Mouse (Mus musculus): Measurements from ENCODE around the gene Tmppe.
A peak's percentile ranks its signal among the peaks of the same experiment; 100 is the strongest.

Gene Tmppe

DNA sequence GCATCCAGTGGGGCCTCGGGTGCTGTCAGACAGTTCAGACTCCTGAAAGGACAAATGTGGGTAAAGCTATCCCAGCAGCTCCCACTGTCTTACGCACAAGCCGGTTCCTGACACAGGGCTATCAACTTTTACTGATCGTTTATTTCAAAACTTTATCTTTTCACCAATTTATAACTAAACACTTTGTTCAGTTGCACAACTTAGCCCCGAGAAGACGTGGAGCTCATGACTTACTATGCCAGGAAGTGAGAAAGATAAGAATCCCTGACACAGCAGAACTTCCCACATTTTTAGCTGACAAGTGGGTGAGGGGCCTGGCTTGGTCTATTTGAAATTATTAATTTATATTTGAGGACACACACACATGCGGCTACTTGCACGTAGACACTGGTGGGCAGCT lies 6.2 kb upstream of the Tmppe start:
- DNase-seq (ENCODE audit: low spot score in 2 of 2) = no peak

- no peak for DNase-seq (ENCODE audit: low spot score in 2 of 2)
Observed at GRCm38 (mm10) chr9:114395258-114395657, 5.6 kb upstream of the Tmppe start.

- no peak for DNase-seq (ENCODE audit: low spot score in 2 of 2)
Observed at GRCm38 (mm10) chr9:114399680-114400079, 1.2 kb upstream of the Tmppe start.

DNA sequence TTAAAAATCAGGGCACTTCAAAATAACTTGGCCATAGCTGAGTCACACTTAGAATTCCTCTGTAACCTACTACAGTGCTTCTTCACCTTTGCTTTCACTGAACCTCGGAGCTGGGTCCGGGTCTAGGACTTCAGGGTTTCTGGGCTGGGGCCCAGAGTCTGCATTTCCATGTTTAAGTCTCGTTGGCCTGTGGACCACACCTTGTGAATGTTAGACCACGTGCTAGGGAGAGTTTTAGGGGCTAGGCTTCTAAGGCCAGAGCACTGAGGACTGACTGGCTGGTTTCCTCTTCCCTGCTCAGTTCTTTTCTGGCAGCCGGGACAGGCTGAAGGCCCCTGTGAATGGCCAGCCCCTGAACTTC lies 337 bp upstream of the Tmppe start:
- DNase-seq (ENCODE audit: low spot score in 2 of 2) = no peak

DNA sequence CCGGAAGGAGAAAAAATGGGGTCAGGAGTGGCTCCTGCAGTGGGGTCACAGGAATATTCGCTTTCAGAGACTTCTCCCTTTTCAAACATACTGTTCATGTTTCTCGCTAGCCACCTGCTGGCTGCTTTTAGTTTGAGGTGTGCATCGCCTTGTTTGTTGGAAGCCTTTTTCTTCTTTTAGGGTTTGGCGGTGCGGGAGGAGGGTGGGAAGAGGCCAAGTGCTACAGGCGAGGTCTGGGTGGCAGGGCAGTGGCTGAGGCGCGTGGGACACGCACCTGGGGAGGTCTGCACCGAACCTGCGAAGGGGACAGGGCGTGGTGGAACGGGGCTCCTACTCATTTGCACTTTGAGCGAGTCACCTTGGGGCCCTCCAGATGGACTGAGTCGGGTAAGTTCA lies 778 bp downstream of the Tmppe start:
- DNase-seq (ENCODE audit: low spot score in 2 of 2) = peak in 1 of 2 experiments; percentile 10

DNA sequence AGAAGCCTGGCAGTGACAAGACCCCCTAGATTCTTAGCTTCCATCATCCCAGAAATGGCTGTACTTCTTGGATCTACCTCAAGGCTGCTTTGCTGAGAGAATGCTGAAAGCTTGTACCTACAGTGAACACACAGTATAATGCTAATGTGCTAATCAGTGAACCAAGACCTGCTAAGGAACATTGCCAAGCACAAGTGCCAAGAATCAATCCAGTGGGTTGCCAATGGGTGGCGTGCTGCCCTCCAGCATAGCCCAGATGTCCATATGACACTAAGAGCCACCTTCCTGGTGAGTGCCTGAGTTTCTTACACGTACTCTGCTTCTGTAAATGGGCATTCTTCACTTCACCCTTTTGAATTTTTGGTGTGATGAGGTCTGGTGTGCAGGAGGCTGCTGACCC lies 6.8 kb downstream of the Tmppe start:
- no peak for DNase-seq (ENCODE audit: low spot score in 2 of 2)

DNA sequence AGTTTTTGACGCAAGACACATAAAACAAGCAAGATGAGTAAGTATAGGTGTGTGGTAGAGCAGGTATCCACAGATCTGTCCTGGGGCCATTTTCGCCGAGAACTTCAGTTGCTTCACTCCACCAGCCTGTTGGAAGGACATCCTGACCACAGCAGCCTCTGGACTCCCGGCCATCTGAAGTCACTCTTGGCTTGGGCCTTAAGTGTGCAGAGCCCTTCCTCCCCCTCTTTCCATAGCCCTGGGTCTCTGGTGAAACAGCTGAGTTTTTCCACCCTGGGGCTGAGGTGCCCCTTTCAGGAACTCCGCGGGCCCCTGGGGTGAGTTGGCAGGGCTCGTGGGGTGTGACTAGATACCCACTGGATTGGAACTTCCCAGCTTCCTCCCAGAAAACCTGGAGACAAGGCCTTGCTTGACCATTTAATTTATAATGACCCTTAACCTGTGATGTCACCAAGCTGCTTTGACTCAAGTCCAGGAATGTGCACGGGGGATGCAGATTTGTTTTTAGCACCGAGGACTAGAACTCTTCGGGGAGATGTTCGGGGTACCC lies 9.5 kb downstream of the Tmppe start:
- no peak for DNase-seq (ENCODE audit: low spot score in 2 of 2)

DNA sequence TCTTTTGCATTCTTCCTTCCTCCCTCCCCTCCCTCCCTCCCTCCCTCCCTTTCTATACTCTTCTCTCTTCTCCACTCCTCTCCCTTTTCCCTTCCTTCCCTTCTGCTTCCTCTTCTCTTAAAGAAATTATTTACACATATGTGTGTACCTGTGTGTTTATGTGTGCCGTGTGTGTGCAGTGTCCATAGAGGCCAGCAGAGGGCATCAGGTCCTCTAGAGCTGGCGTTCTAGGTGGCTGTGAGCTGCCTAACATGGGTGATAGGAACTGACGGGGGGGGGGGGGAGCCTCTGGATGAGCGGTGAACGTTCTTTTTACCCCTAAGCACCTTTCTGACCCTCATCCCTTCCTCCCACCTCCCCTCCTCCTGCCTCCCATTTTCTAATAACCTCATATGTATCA lies 10.4 kb downstream of the Tmppe start:
- DNase-seq (ENCODE audit: low spot score in 2 of 2) = no peak

- DNase-seq (ENCODE audit: low spot score in 2 of 2) = no peak
Observed at GRCm38 (mm10) chr9:114412406-114412805, 11.5 kb downstream of the Tmppe start.

DNA sequence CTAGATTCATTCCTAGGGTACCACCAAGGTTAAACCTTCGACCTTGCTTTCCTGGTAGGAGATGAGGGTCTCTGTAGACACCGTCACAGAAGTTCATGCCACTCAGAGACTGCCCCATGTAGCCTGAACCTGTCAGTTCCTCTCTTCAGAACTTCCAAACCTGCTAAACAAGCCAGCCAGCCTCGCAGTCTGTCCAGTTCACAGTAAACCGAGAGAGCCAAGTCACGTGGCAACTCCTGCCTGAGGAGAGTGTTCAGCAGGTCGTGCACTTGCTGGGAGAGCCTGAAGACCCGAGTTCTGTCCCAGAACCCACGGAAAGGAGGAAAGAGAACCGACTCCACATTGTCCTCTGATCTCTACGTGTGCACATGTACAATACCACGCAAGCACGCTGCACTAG lies 13.0 kb downstream of the Tmppe start:
- no peak for DNase-seq (ENCODE audit: low spot score in 2 of 2)

GRCm38 (mm10) chr9:114415701-114416100 lies 14.8 kb downstream of the Tmppe start:
- DNase-seq (ENCODE audit: low spot score in 2 of 2) = peak in 1 of 2 experiments; percentile 24

- no peak for DNase-seq (ENCODE audit: low spot score in 2 of 2)
Observed at GRCm38 (mm10) chr9:114416646-114417517, 16.0 kb downstream of the Tmppe start.

DNA sequence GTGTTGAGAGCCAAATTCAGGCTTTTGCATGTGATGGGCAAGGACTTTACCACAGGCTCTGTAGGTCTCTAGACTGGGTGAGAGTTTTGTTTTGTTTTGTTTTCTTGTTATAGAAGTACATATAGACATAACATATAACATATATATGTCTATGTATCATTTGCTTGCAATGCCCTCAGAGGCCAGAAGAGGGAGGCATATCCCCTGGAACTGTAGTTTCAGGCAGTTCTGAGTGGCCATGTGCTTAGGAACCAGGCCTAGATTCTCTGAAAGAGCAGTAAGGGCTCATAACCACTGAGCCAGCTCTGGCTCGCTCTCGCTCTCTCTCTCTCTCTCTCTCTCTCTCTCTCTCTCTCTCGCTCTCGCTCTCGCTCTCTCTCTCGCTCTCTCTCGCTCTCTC lies 17.3 kb downstream of the Tmppe start:
- DNase-seq (ENCODE audit: low spot score in 2 of 2) = no peak

DNA sequence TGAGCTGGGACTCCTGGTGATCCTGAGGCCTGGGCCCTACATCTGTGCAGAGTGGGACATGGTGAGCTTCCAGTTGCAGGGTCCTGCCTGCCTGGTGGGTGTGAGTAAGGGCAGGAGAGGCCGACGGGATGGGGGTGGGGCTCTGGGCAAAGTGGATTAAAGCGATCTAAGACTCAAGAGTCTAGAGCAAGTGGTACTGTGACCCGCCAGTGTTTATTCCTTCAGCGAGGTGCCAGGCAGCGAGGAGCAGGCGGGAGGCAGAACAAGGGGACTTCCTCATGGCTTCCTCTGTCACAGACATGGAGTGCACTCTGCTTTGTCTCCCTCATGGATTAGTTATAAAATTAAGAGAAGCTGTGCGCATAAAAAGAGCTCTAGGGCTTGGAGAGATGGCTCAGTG lies 19.5 kb downstream of the Tmppe start:
- DNase-seq (ENCODE audit: low spot score in 2 of 2) = no peak

GRCm38 (mm10) chr9:114421045-114421444 lies 20.1 kb downstream of the Tmppe start:
- no peak for DNase-seq (ENCODE audit: low spot score in 2 of 2)

DNA sequence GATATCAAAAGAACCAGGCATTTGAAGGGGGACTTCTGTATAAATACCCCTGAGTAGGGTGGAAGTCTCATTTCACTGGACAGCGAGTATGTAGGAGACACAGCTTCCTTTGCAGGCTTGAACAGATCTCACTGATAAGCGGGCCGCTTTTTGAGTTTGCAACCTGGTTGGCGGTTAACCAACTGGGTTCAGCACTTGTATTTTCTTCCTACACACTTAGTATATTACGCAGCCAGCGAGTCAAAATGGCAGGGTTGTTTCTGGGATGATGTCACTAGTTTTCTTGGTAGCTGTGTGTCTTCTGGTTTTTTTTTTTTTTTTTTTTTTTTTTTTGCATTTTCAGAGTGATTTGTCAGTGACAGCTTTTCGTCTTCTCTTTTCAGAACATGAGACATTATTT lies 20.9 kb downstream of the Tmppe start:
- no peak for DNase-seq (ENCODE audit: low spot score in 2 of 2)

DNA sequence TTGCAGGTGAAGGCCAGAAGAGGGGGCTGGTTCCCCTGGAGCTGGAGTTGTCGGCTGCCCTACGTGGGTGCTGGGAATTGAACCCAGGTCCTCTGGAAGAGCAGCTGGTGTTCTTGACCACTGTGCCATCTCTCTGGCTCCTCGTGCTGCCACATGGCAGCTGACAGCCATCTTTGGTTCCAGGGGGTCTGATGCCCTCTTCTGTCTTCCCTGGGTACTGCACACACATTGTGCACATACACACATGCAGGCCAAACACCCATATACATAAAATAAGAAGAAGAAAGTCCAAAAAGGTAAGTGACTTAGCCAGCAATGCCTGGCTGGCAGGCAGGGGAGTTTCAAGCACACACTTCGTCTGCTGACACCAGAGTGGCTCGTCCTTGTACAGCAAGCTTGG lies 24.7 kb downstream of the Tmppe start:
- DNase-seq (ENCODE audit: low spot score in 2 of 2) = no peak

GRCm38 (mm10) chr9:114426201-114426600 lies 25.3 kb downstream of the Tmppe start:
- no peak for DNase-seq (ENCODE audit: low spot score in 2 of 2)

DNA sequence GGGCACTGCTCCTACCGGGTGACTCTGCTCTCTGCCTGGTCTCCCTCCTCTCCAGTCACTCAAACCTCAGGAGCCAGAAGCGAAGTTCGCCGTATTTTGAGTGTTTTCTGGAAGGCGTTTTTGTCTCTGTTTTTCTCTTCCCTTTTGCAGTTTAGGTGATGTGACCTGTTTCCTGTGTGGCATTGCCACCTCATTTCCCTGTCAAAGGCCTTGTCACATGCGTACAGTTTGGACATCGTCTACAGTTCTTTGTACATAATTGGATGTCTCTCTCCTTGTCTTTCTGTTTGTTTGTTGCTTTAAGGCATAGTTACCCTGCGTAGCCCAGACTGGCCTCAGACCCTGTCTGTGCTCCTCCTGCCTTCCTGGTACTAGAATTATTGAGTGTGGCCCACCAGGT lies 26.5 kb downstream of the Tmppe start:
- DNase-seq (ENCODE audit: low spot score in 2 of 2) = no peak

- no peak for DNase-seq (ENCODE audit: low spot score in 2 of 2)
Observed at GRCm38 (mm10) chr9:114428103-114428834, 27.4 kb downstream of the Tmppe start.

GRCm38 (mm10) chr9:114435668-114436067 lies 34.8 kb downstream of the Tmppe start:
- DNase-seq (ENCODE audit: low spot score in 2 of 2) = no peak

- no peak for DNase-seq (ENCODE audit: low spot score in 2 of 2)
Observed at GRCm38 (mm10) chr9:114440548-114440947, 39.6 kb downstream of the Tmppe start.

DNA sequence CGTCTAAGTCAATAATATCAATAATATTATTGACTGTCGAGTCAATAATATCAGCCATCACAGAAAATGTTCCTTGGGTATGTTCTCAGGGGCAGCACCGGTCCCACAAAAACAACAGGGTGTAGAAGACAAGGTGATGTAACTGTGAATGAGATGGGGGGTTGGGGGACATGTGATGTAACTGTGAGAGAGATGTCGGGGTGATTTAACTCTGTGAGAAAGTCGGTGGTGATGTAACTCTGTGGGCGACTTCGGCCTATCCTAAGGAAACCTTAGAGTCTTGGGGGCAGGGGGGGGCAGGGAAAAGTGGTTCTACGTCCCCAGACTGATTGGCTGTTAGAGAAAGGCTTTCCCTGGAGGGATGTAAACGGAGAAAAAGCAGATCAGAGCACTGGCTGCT lies 41.3 kb downstream of the Tmppe start:
- no peak for DNase-seq (ENCODE audit: low spot score in 2 of 2)

Data from frontal cortex, postnatal 25 days (tissue).